Mouse (Mus musculus): Measurements from ENCODE around the gene Blvrb. TPM values are rescaled to one million over a fixed set of nuclear protein-coding genes. Genes with fewer than 3 reads are reported as not detected.

The Blvrb gene
- polyA plus RNA-seq, 1 experiment from 2014 or later: 112 TPM

- Histone ChIP-seq H3K27ac (ENCODE audit: low read length) (peak overlapping the region; percentile 99), H3K9ac (ENCODE audit: low read length) (peak overlapping the region; percentile 71), H3K4me3 (replicated peaks; ENCODE audit: low read length) (peak overlapping the region; percentile 84), H3K27me3 (ENCODE audit: control insufficient read depth, insufficient read depth, low read length) (no peaks in the 10 kb centered on the region), H3K9me3 (replicated peaks; ENCODE audit: control insufficient read depth, low read length) (no peaks in the 10 kb centered on the region), H3K4me1 (ENCODE audit: control insufficient read depth, insufficient read depth, low read length) (peaks cover 32% of the 10 kb centered on the region), H3K4me2 (ENCODE audit: low read depth, low read length) (peak overlapping the region; percentile 92), H3K36me3 (ENCODE audit: control insufficient read depth, insufficient read depth, low read length) (no peaks in the 10 kb centered on the region; the same call in 1 of the 2 replicates)
- WGBS: 3% methylated on average over 13 of the region's 13 CpGs
- no peak for ATAC-seq (ENCODE audit: insufficient read depth, low FRiP score)
Observed at GRCm38 (mm10) chr7:27486102-27486769, 38.5 kb downstream of the Blvrb start.

- Histone ChIP-seq H3K4me3 (replicated peaks; ENCODE audit: low read length) (peak within 1 kb of the TSS; percentile 84), H3K9ac (ENCODE audit: low read length) (peak within 1 kb of the TSS; percentile 93), H3K4me1 (ENCODE audit: control insufficient read depth, insufficient read depth, low read length) (peaks cover 35% of the 10 kb centered on the region), H3K27ac (ENCODE audit: low read length) (peak within 1 kb of the TSS; percentile 99), H3K27me3 (ENCODE audit: control insufficient read depth, insufficient read depth, low read length) (no peaks in the 10 kb centered on the region), H3K36me3 (ENCODE audit: control insufficient read depth, insufficient read depth, low read length) (no peaks in the 10 kb centered on the region; the same call in 1 of the 2 replicates), H3K9me3 (replicated peaks; ENCODE audit: control insufficient read depth, low read length) (no peaks in the 10 kb centered on the region), H3K4me2 (ENCODE audit: low read depth, low read length) (peak within 1 kb of the TSS; percentile 92)
- WGBS: under 1% methylated on average over 77 of the region's 80 CpGs
- ATAC-seq (ENCODE audit: insufficient read depth, low FRiP score): peak; percentile 93
Observed at GRCm38 (mm10) chr7:27486770-27487697, 39.3 kb downstream of the Blvrb start, which contains the start of gene Sertad1. Gene Sertad1 (plus strand): TSS chr7:27486910.

DNA sequence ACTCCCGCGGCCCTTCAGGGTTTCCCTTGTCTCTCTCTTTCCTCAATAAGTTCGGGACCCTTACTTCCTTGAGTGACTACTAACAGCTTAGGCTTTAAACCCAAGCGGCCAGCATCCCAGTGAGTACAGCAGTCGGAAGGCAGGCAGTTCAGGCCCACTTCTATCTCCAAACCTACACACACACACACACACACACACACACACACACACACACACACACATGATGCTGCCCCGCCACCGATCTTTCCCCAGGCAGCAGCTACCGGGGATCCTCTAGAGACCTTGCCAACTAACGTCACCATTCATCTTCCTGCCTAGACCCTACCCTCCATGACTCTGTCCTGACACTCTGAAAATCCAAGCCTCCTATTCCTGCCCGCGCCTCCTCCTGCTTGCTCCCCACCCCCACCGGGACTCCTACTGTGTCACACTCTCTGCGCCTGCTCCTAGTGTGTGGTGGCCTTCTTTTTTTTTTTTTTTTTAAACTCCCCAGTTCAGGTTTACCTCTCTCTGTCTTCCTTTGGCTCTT, 40.0 kb downstream of the Blvrb start:
- peak overlapping the region; percentile 92 for H3K4me2 ChIP-seq (ENCODE audit: low read depth, low read length)
- no peaks in the 10 kb centered on the region for H3K27me3 ChIP-seq (ENCODE audit: control insufficient read depth, insufficient read depth, low read length)
- no peak for ATAC-seq (ENCODE audit: insufficient read depth, low FRiP score)
- H3K4me1 ChIP-seq (ENCODE audit: control insufficient read depth, insufficient read depth, low read length): peaks cover 30% of the 10 kb centered on the region
- peak overlapping the region; percentile 99 for H3K27ac ChIP-seq (ENCODE audit: low read length)
- H3K9me3 ChIP-seq (replicated peaks; ENCODE audit: control insufficient read depth, low read length): no peaks in the 10 kb centered on the region
- 3% methylated on average over 13 of the region's 13 CpGs for WGBS
- H3K4me3 ChIP-seq (replicated peaks; ENCODE audit: low read length): peak overlapping the region; percentile 84
- H3K9ac ChIP-seq (ENCODE audit: low read length): peak overlapping the region; percentile 93
- H3K36me3 ChIP-seq (ENCODE audit: control insufficient read depth, insufficient read depth, low read length): no peaks in the 10 kb centered on the region; the same call in 1 of the 2 replicates

GRCm38 (mm10) chr7:27489270-27489869, 41.6 kb downstream of the Blvrb start:
- Histone ChIP-seq H3K27me3 (ENCODE audit: control insufficient read depth, insufficient read depth, low read length) (no peaks in the 10 kb centered on the region), H3K9ac (ENCODE audit: low read length) (peak overlapping the region; percentile 69; the same call in 1 of the 2 replicates), H3K4me1 (ENCODE audit: control insufficient read depth, insufficient read depth, low read length) (peaks cover 30% of the 10 kb centered on the region), H3K4me3 (replicated peaks; ENCODE audit: low read length) (no peak overlapping the region), H3K9me3 (replicated peaks; ENCODE audit: control insufficient read depth, low read length) (no peaks in the 10 kb centered on the region), H3K36me3 (ENCODE audit: control insufficient read depth, insufficient read depth, low read length) (no peaks in the 10 kb centered on the region; the same call in 1 of the 2 replicates), H3K4me2 (ENCODE audit: low read depth, low read length) (no peak overlapping the region), H3K27ac (ENCODE audit: low read length) (peak overlapping the region; percentile 97; the same call in 1 of the 2 replicates)
- WGBS: 91% methylated on average over 25 of the region's 25 CpGs
- ATAC-seq (ENCODE audit: insufficient read depth, low FRiP score): no peak

DNA sequence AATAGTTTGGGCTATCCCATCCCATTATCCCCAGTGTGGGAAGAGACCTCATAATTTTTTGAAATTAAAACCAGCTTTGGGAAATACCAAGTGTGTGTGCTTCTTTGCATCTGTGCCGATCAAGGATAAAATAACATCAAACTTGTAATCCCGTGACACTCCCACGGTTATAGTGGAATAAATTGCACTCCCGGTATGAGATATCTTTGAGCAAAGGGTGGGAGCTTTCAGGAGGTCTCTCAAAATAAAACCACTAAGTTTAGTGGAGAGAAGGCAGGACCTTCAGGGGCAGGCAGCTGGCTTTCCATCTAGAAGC, 42.4 kb downstream of the Blvrb start:
- Histone ChIP-seq H3K27me3 (ENCODE audit: control insufficient read depth, insufficient read depth, low read length) (no peaks in the 10 kb centered on the region), H3K27ac (ENCODE audit: low read length) (peak overlapping the region; percentile 97), H3K9ac (ENCODE audit: low read length) (peak overlapping the region; percentile 69), H3K9me3 (replicated peaks; ENCODE audit: control insufficient read depth, low read length) (no peaks in the 10 kb centered on the region), H3K4me2 (ENCODE audit: low read depth, low read length) (peak overlapping the region; percentile 47), H3K4me1 (ENCODE audit: control insufficient read depth, insufficient read depth, low read length) (peaks cover 30% of the 10 kb centered on the region), H3K36me3 (ENCODE audit: control insufficient read depth, insufficient read depth, low read length) (no peaks in the 10 kb centered on the region; the same call in 1 of the 2 replicates), H3K4me3 (replicated peaks; ENCODE audit: low read length) (peak overlapping the region; percentile 47)
- 26% methylated on average over 4 of the region's 4 CpGs for WGBS
- no peak for ATAC-seq (ENCODE audit: insufficient read depth, low FRiP score)

- Histone ChIP-seq H3K4me2 (ENCODE audit: low read depth, low read length) (peak overlapping the region; percentile 47), H3K9ac (ENCODE audit: low read length) (peak overlapping the region; percentile 69), H3K27ac (ENCODE audit: low read length) (peak overlapping the region; percentile 97), H3K9me3 (replicated peaks; ENCODE audit: control insufficient read depth, low read length) (no peaks in the 10 kb centered on the region), H3K27me3 (ENCODE audit: control insufficient read depth, insufficient read depth, low read length) (no peaks in the 10 kb centered on the region), H3K4me1 (ENCODE audit: control insufficient read depth, insufficient read depth, low read length) (peaks cover 30% of the 10 kb centered on the region), H3K36me3 (ENCODE audit: control insufficient read depth, insufficient read depth, low read length) (no peaks in the 10 kb centered on the region; the same call in 1 of the 2 replicates), H3K4me3 (replicated peaks; ENCODE audit: low read length) (peak overlapping the region; percentile 47)
- WGBS: under 1% methylated on average over 30 of the region's 33 CpGs
- peak; percentile 84 for ATAC-seq (ENCODE audit: insufficient read depth, low FRiP score)
Observed at GRCm38 (mm10) chr7:27490543-27491329, 43.0 kb downstream of the Blvrb start.

DNA sequence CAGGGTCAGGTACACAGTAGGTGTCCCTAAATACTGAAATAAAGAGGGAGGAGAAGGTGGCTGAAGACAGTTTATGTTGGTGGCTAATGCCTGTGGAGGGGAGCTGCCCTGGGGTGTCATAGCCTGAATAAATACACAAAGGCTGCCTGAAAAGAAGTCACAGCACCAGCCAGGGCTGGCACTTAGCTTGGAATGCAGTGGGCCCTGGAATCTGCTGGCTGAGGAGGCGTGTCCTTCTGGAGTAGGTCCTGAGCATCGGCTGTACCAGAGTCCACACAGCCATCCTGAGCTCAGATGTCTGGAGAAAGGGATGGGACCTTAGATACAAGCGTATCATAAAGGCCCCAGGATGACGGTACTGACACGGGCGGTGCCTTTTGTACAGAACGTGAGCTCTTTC, 44.1 kb downstream of the Blvrb start:
- Histone ChIP-seq H3K9ac (ENCODE audit: low read length) (peak overlapping the region; percentile 27; the same call in 1 of the 2 replicates), H3K9me3 (replicated peaks; ENCODE audit: control insufficient read depth, low read length) (no peaks in the 10 kb centered on the region), H3K36me3 (ENCODE audit: control insufficient read depth, insufficient read depth, low read length) (no peaks in the 10 kb centered on the region; the same call in 1 of the 2 replicates), H3K27ac (ENCODE audit: low read length) (0 out of 2 replicates have a peak overlapping the region, but pooled peaks have one; percentile 97), H3K4me1 (ENCODE audit: control insufficient read depth, insufficient read depth, low read length) (peaks cover 30% of the 10 kb centered on the region), H3K4me2 (ENCODE audit: low read depth, low read length) (no peak overlapping the region), H3K27me3 (ENCODE audit: control insufficient read depth, insufficient read depth, low read length) (no peaks in the 10 kb centered on the region), H3K4me3 (replicated peaks; ENCODE audit: low read length) (no peak overlapping the region)
- ATAC-seq (ENCODE audit: insufficient read depth, low FRiP score): no peak
- WGBS: 68% methylated on average over 7 of the region's 7 CpGs

- no peak for ATAC-seq (ENCODE audit: insufficient read depth, low FRiP score)
- 51% methylated on average over 3 of the region's 3 CpGs for WGBS
- Histone ChIP-seq H3K4me2 (ENCODE audit: low read depth, low read length) (no peak overlapping the region), H3K4me1 (ENCODE audit: control insufficient read depth, insufficient read depth, low read length) (peaks cover 28% of the 10 kb centered on the region), H3K4me3 (replicated peaks; ENCODE audit: low read length) (no peak overlapping the region), H3K27ac (ENCODE audit: low read length) (no peak overlapping the region), H3K9ac (ENCODE audit: low read length) (no peak overlapping the region), H3K27me3 (ENCODE audit: control insufficient read depth, insufficient read depth, low read length) (no peaks in the 10 kb centered on the region), H3K36me3 (ENCODE audit: control insufficient read depth, insufficient read depth, low read length) (no peaks in the 10 kb centered on the region; the same call in 1 of the 2 replicates), H3K9me3 (replicated peaks; ENCODE audit: control insufficient read depth, low read length) (no peaks in the 10 kb centered on the region)
Observed at GRCm38 (mm10) chr7:27493022-27493421, 45.2 kb downstream of the Blvrb start.
